Mouse (Mus musculus): ENCODE data around the gene Nacad. TPM values are rescaled to one million over a fixed set of nuclear protein-coding genes. Genes with fewer than 3 reads are reported as not detected.

The Nacad gene
- polyA plus RNA-seq (2014; fragmentation: Illumina TruSeq; extraction: RNeasy Lipid Tissue Mini Kit (QIAGEN cat#74804); ENCODE audit: low read depth, low replicate concordance): 2.8 TPM

GRCm38 (mm10) chr11:6605491-6606399, at the start of gene Nacad:
Gene Nacad (minus strand): TSS chr11:6606053.

GRCm38 (mm10) chr11:6638537-6638936, 32.7 kb upstream of the Nacad start, which contains the start of gene Wap:
Gene Wap (minus strand): TSS chr11:6638637.

GRCm38 (mm10) chr11:6625478-6626387, 19.9 kb upstream of the Nacad start, which contains the start of gene Tbrg4:
Gene Tbrg4 (minus strand): TSS chr11:6626067.

Other genes with a start within 250 kb of the Nacad start
- gene Zmiz2, start 217.0 kb downstream of the Nacad start, polyA plus RNA-seq (2014; fragmentation: Illumina TruSeq; extraction: RNeasy Lipid Tissue Mini Kit (QIAGEN cat#74804); ENCODE audit: low read depth, low replicate concordance): 34.9 TPM
- gene Ppia, start 190.6 kb downstream of the Nacad start, polyA plus RNA-seq (2014; fragmentation: Illumina TruSeq; extraction: RNeasy Lipid Tissue Mini Kit (QIAGEN cat#74804); ENCODE audit: low read depth, low replicate concordance): 599 TPM
- 94.5 TPM for gene H2afv, start 161.6 kb downstream of the Nacad start, polyA plus RNA-seq (2014; fragmentation: Illumina TruSeq; extraction: RNeasy Lipid Tissue Mini Kit (QIAGEN cat#74804); ENCODE audit: low read depth, low replicate concordance)
- gene Purb, start 130.1 kb downstream of the Nacad start, polyA plus RNA-seq (2014; fragmentation: Illumina TruSeq; extraction: RNeasy Lipid Tissue Mini Kit (QIAGEN cat#74804); ENCODE audit: low read depth, low replicate concordance): 20.1 TPM
- gene Myo1g, start 85.1 kb downstream of the Nacad start, polyA plus RNA-seq (2014; fragmentation: Illumina TruSeq; extraction: RNeasy Lipid Tissue Mini Kit (QIAGEN cat#74804); ENCODE audit: low read depth, low replicate concordance): 2.1 TPM
- gene Ccm2, start 59.2 kb downstream of the Nacad start, polyA plus RNA-seq (2014; fragmentation: Illumina TruSeq; extraction: RNeasy Lipid Tissue Mini Kit (QIAGEN cat#74804); ENCODE audit: low read depth, low replicate concordance): 25.9 TPM
- gene Tbrg4, start 20.0 kb upstream of the Nacad start, polyA plus RNA-seq (2014; fragmentation: Illumina TruSeq; extraction: RNeasy Lipid Tissue Mini Kit (QIAGEN cat#74804); ENCODE audit: low read depth, low replicate concordance): 65.9 TPM
- gene Wap, start 32.6 kb upstream of the Nacad start, polyA plus RNA-seq (2014; fragmentation: Illumina TruSeq; extraction: RNeasy Lipid Tissue Mini Kit (QIAGEN cat#74804); ENCODE audit: low read depth, low replicate concordance): not detected
- 5.7 TPM for gene Ramp3, start 52.5 kb upstream of the Nacad start, polyA plus RNA-seq (2014; fragmentation: Illumina TruSeq; extraction: RNeasy Lipid Tissue Mini Kit (QIAGEN cat#74804); ENCODE audit: low read depth, low replicate concordance)
- not detected for gene Gm11983, start 231.6 kb upstream of the Nacad start, polyA plus RNA-seq (2014; fragmentation: Illumina TruSeq; extraction: RNeasy Lipid Tissue Mini Kit (QIAGEN cat#74804); ENCODE audit: low read depth, low replicate concordance)